Mouse (Mus musculus): ENCODE data around the gene Pdss1.
A peak's percentile ranks its signal among the peaks of the same experiment; 100 is the strongest.
"Not testable (repeated sequence)": the region's sequence is repeated elsewhere in the genome, so short reads cannot be mapped to it uniquely, and the experiment has no call there.

Gene Pdss1

GRCm38 (mm10) chr2:22895282-22896273 is at the start of gene Pdss1:
TSS of gene Pdss1 (plus strand) at chr2:22895522.
- peak; percentile 91 for DNase-seq

GRCm38 (mm10) chr2:22851900-22852299 is 43.4 kb upstream of the Pdss1 start:
- DNase-seq = no peak

GRCm38 (mm10) chr2:22857501-22857900 is 37.8 kb upstream of the Pdss1 start:
- no peak for DNase-seq

GRCm38 (mm10) chr2:22862194-22862593 is 33.1 kb upstream of the Pdss1 start:
- no peak for DNase-seq

- peak; percentile 48 for DNase-seq
Observed at GRCm38 (mm10) chr2:22864394-22865037, 30.8 kb upstream of the Pdss1 start.

GRCm38 (mm10) chr2:22865818-22866217 is 29.5 kb upstream of the Pdss1 start:
- no peak for DNase-seq

- DNase-seq = no peak
Observed at GRCm38 (mm10) chr2:22866894-22867424, 28.4 kb upstream of the Pdss1 start.

- DNase-seq = no peak
Observed at GRCm38 (mm10) chr2:22873159-22873558, 22.2 kb upstream of the Pdss1 start.

- peak; percentile 56 for DNase-seq
Observed at GRCm38 (mm10) chr2:22874628-22875027, 20.7 kb upstream of the Pdss1 start.

GRCm38 (mm10) chr2:22876614-22877013 is 18.7 kb upstream of the Pdss1 start:
- DNase-seq = no peak

GRCm38 (mm10) chr2:22878781-22879180 is 16.5 kb upstream of the Pdss1 start:
- no peak for DNase-seq

- DNase-seq = peak; percentile 55
Observed at GRCm38 (mm10) chr2:22880726-22881125, 14.6 kb upstream of the Pdss1 start.

GRCm38 (mm10) chr2:22894932-22895281 is 415 bp upstream of the Pdss1 start:
- no peak for DNase-seq

GRCm38 (mm10) chr2:22903947-22904346 is 8.6 kb downstream of the Pdss1 start:
- no peak for DNase-seq

- DNase-seq = peak; percentile 18
Observed at GRCm38 (mm10) chr2:22914421-22914820, 19.1 kb downstream of the Pdss1 start.

GRCm38 (mm10) chr2:22918651-22919050 is 23.3 kb downstream of the Pdss1 start:
- no peak for DNase-seq

GRCm38 (mm10) chr2:22925911-22926310 is 30.6 kb downstream of the Pdss1 start:
- not testable (repeated sequence) for DNase-seq

- DNase-seq = no peak
Observed at GRCm38 (mm10) chr2:22928259-22928658, 32.9 kb downstream of the Pdss1 start.

- no peak for DNase-seq
Observed at GRCm38 (mm10) chr2:22933556-22933955, 38.2 kb downstream of the Pdss1 start.

- DNase-seq = no peak
Observed at GRCm38 (mm10) chr2:22949956-22950355, 54.6 kb downstream of the Pdss1 start.

GRCm38 (mm10) chr2:22954278-22954677 is 59.0 kb downstream of the Pdss1 start:
- DNase-seq = no peak

GRCm38 (mm10) chr2:22955914-22956313 is 60.6 kb downstream of the Pdss1 start:
- DNase-seq = no peak

GRCm38 (mm10) chr2:22957415-22957814 is 62.1 kb downstream of the Pdss1 start:
- DNase-seq = no peak

- no peak for DNase-seq
Observed at GRCm38 (mm10) chr2:22961681-22962080, 66.4 kb downstream of the Pdss1 start.

Data from kidney, adult 18-20 months (tissue).